In genomic region chr2:45693291-45694020, GRCm38 (mm10) we compare ENCODE assay signal across 15 mouse cellular contexts.
DNase-seq lines count a peak whose midpoint lies in the region; ATAC-seq and TF ChIP-seq lines count a peak whose summit lies in the region.
"Had no signal": no experiment of that assay in that cellular context is flagged by ENCODE, and none has a peak within 500 bp of the region (broad histone marks: within the 10 kb centered on the region; RNA-seq: fewer than 3 reads in every experiment).

No protein-coding gene starts in this region.

- no peak for ATAC-seq in forebrain, embryonic 13.5 days
- no peak for ATAC-seq in forebrain, embryonic 16.5 days
- peak; percentile 51; the same call in 1 of the 2 replicates for ATAC-seq in heart, postnatal 0 days (ENCODE audit: insufficient read depth, low read depth)
- no peak for ATAC-seq in heart, embryonic 11.5 days (replicated peaks; ENCODE audit: insufficient number of reproducible peaks, low FRiP score, low TSS enrichment)
- ATAC-seq in megakaryocyte, adult 5-6 weeks (ENCODE audit: poor library complexity, severe bottlenecking) = peak; percentile 13; the same call in 1 of the 2 replicates
- ATAC-seq: inflammation-experienced regulatory T-cells, adult 6 months had no signal

- H3K4me3 ChIP-seq in forebrain, embryonic 13.5 days = no peak overlapping the region
- H3K4me3 ChIP-seq in forebrain, embryonic 16.5 days (replicated peaks; ENCODE audit: low read length) = no peak overlapping the region
- H3K4me3 ChIP-seq in heart, postnatal 0 days (ENCODE audit: low read depth, low read length) = no peak overlapping the region
- H3K4me3 ChIP-seq in heart, embryonic 11.5 days (ENCODE audit: low read depth, low read length) = no peak overlapping the region
- H3K4me3 ChIP-seq: limb, embryonic 10.5 days; liver, embryonic 13.5 days; neural tube, embryonic 15.5 days had no signal

- TF ChIP-seq EP300 in heart, postnatal 0 days (IDR thresholded peaks at IDR 0.05; ENCODE audit: low read depth) = no peak

- 0 out of 2 replicates have a peak overlapping the region, but pooled peaks have one; percentile 6 for H3K27ac ChIP-seq in forebrain, embryonic 13.5 days
- H3K27ac ChIP-seq in forebrain, embryonic 16.5 days (ENCODE audit: low read length) = no peak overlapping the region
- peak overlapping the region; percentile 35 for H3K27ac ChIP-seq in heart, postnatal 0 days (ENCODE audit: low read depth)
- H3K27ac ChIP-seq in heart, embryonic 11.5 days (ENCODE audit: low read depth, low read length) = no peak overlapping the region
- H3K27ac ChIP-seq: limb, embryonic 10.5 days; liver, embryonic 13.5 days; neural tube, embryonic 15.5 days had no signal

- no peak for TF ChIP-seq CTCF in heart, postnatal 0 days (IDR thresholded peaks at IDR 0.05; ENCODE audit: low read depth)

- H3K9ac ChIP-seq in forebrain, embryonic 13.5 days = no peak overlapping the region
- H3K9ac ChIP-seq in forebrain, embryonic 16.5 days (replicated peaks; ENCODE audit: low read depth, low read length) = no peak overlapping the region
- H3K9ac ChIP-seq in heart, postnatal 0 days (replicated peaks; ENCODE audit: low read depth, low read length) = no peak overlapping the region
- H3K9ac ChIP-seq in heart, embryonic 11.5 days (ENCODE audit: low read depth, low read length) = no peak overlapping the region
- H3K9ac ChIP-seq: liver, embryonic 13.5 days; neural tube, embryonic 15.5 days had no signal

- H3K27me3 ChIP-seq in forebrain, embryonic 13.5 days = no peaks in the 10 kb centered on the region
- H3K27me3 ChIP-seq in forebrain, embryonic 16.5 days (replicated peaks; ENCODE audit: control insufficient read depth, insufficient read depth, low read length) = no peaks in the 10 kb centered on the region
- no peaks in the 10 kb centered on the region for H3K27me3 ChIP-seq in heart, postnatal 0 days (ENCODE audit: control insufficient read depth, insufficient read depth, low read length)
- no peaks in the 10 kb centered on the region for H3K27me3 ChIP-seq in heart, embryonic 11.5 days (ENCODE audit: control insufficient read depth, insufficient read depth, low read length)
- H3K27me3 ChIP-seq: liver, embryonic 13.5 days; neural tube, embryonic 15.5 days had no signal

- WGBS in forebrain, embryonic 13.5 days = 10% methylated on average over 8 of the region's 8 CpGs
- WGBS in forebrain, embryonic 16.5 days = 10% methylated on average over 8 of the region's 8 CpGs
- 57% methylated on average over 8 of the region's 8 CpGs for WGBS in heart, postnatal 0 days
- 58% methylated on average over 8 of the region's 8 CpGs for WGBS in heart, embryonic 11.5 days (ENCODE audit: insufficient replicate concordance)

- H3K4me2 ChIP-seq in forebrain, embryonic 13.5 days = peak overlapping the region; percentile 12
- H3K4me2 ChIP-seq in forebrain, embryonic 16.5 days (ENCODE audit: low read length) = no peak overlapping the region
- H3K4me2 ChIP-seq in heart, postnatal 0 days (ENCODE audit: low read depth, low read length) = no peak overlapping the region
- H3K4me2 ChIP-seq in heart, embryonic 11.5 days = no peak overlapping the region
- H3K4me2 ChIP-seq: liver, embryonic 13.5 days; neural tube, embryonic 15.5 days had no signal

- DNase-seq in heart, postnatal 0 days (ENCODE audit: low spot score) = peak; percentile 23
- peak; percentile 93 for DNase-seq in adipocyte (ENCODE audit: low spot score)
- DNase-seq in right cerebral cortex, postnatal 10 days (ENCODE audit: low spot score in 2 of 2) = no peak
- DNase-seq: cerebellum, adult 8-10 months; heart, postnatal 4 days; kidney, postnatal 10 days; liver, embryonic 13.5 days; lung, postnatal 10 days had no signal

- H3K36me3 ChIP-seq in forebrain, embryonic 13.5 days (ENCODE audit: poor library complexity, severe bottlenecking) = no peaks in the 10 kb centered on the region
- H3K36me3 ChIP-seq in forebrain, embryonic 16.5 days (ENCODE audit: control insufficient read depth, insufficient read depth) = no peaks in the 10 kb centered on the region
- H3K36me3 ChIP-seq in heart, postnatal 0 days (replicated peaks; ENCODE audit: control insufficient read depth, insufficient read depth, low read length) = no peaks in the 10 kb centered on the region
- no peaks in the 10 kb centered on the region for H3K36me3 ChIP-seq in heart, embryonic 11.5 days (ENCODE audit: control insufficient read depth, insufficient read depth, low read length)
- H3K36me3 ChIP-seq: limb, embryonic 10.5 days; liver, embryonic 13.5 days; neural tube, embryonic 15.5 days had no signal

- no peaks in the 10 kb centered on the region for H3K9me3 ChIP-seq in forebrain, embryonic 13.5 days (replicated peaks)
- H3K9me3 ChIP-seq in forebrain, embryonic 16.5 days (ENCODE audit: control insufficient read depth, low read length) = no peaks in the 10 kb centered on the region
- no peaks in the 10 kb centered on the region for H3K9me3 ChIP-seq in heart, postnatal 0 days (replicated peaks; ENCODE audit: control insufficient read depth, low read length)
- no peaks in the 10 kb centered on the region for H3K9me3 ChIP-seq in heart, embryonic 11.5 days (replicated peaks; ENCODE audit: control insufficient read depth, low read length)
- H3K9me3 ChIP-seq: limb, embryonic 10.5 days; liver, embryonic 13.5 days; neural tube, embryonic 15.5 days had no signal

- peaks cover 10% of the 10 kb centered on the region for H3K4me1 ChIP-seq in forebrain, embryonic 13.5 days
- H3K4me1 ChIP-seq in forebrain, embryonic 16.5 days (replicated peaks; ENCODE audit: control insufficient read depth, insufficient read depth, low read length) = 0 out of 2 replicates have a peak, but pooled peaks cover 3% of the 10 kb centered on the region
- H3K4me1 ChIP-seq in heart, postnatal 0 days (ENCODE audit: control insufficient read depth, insufficient read depth) = no peaks in the 10 kb centered on the region
- H3K4me1 ChIP-seq in heart, embryonic 11.5 days (ENCODE audit: control insufficient read depth, insufficient read depth, low read length) = no peaks in the 10 kb centered on the region
- H3K4me1 ChIP-seq: limb, embryonic 10.5 days; liver, embryonic 13.5 days had no signal

Comparison
In these comparisons a context has a peak if more than half of its experiments do, and no peak if none do; other contexts are left out.
1. ATAC-seq: peak in heart, postnatal 0 days (single experiment) and megakaryocyte, adult 5-6 weeks (single experiment); none in forebrain, embryonic 13.5 days (single experiment), forebrain, embryonic 16.5 days (single experiment) and heart, embryonic 11.5 days (single experiment).
2. H3K27ac ChIP-seq: peak in forebrain, embryonic 13.5 days (single experiment) and heart, postnatal 0 days (single experiment); none in forebrain, embryonic 16.5 days (single experiment) and heart, embryonic 11.5 days (single experiment).
3. DNase-seq: peak in heart, postnatal 0 days (single experiment) and adipocyte (single experiment); none in right cerebral cortex, postnatal 10 days (0 of 2).